Mouse (Mus musculus): ENCODE results near the gene Il11ra1.

GRCm38 (mm10) chr4:41671500-41671899 is 28.3 kb upstream of the Il11ra1 start:
- TF ChIP-seq POLR2A (IDR thresholded peaks at IDR 0.05; ENCODE audit: borderline replicate concordance, insufficient read depth, low read length): no peak
- no peak for TF ChIP-seq CTCF (IDR thresholded peaks at IDR 0.05; ENCODE audit: borderline replicate concordance, insufficient read depth, low read depth, low read length)
